Mouse (Mus musculus) liver, postnatal 0 days (tissue): ENCODE measurements at regions not wholly inside any gene's neighbourhood (a gene's known extent, or its start where the extent isn't known, plus 50 kb on each side); places are given as distances from the start of the nearest gene placed in this dataset.

Experiments
- ATAC-seq: fragments of 200-750 bp; cut with Nextera tagmentation; 2 replicates; pipeline ENCODE4 v1.8.0; 2017; ENCODE audit warnings: mild to moderate bottlenecking, moderate library complexity
- DNase-seq: peaks from one replicate; pipeline ENCODE4 v3.0.0-alpha.2; 2016
- H3K27ac ChIP-seq: fragments of 300-500 bp; sonication (generic); 2 replicates; pipeline ENCODE4 v1.5.1; 2014; ENCODE audit warnings: antibody characterized with exemption, moderate library complexity, mild to moderate bottlenecking, low read depth
- H3K27me3 ChIP-seq: fragments of 300-500 bp; sonication (generic); 2 replicates; pipeline ENCODE4 v1.6.1; 2014; ENCODE audit warnings: low read length, control low read depth, mixed read lengths; ENCODE audit not compliant: insufficient read depth
- H3K36me3 ChIP-seq: fragments of 300-500 bp; sonication (generic); replicated peaks from 2 replicates; pipeline ENCODE4 v1.6.1; 2014; ENCODE audit warnings: mild to moderate bottlenecking, control low read depth, low read length, moderate library complexity, mixed read lengths; ENCODE audit not compliant: insufficient read depth
- H3K4me1 ChIP-seq: fragments of 300-500 bp; sonication (generic); 2 replicates; pipeline ENCODE4 v1.6.1; 2014; ENCODE audit warnings: antibody characterized with exemption, mild to moderate bottlenecking, control low read depth; ENCODE audit not compliant: insufficient read depth
- H3K4me2 ChIP-seq: fragments of 300-500 bp; sonication (generic); 2 replicates; pipeline ENCODE4 v1.6.1; 2014; ENCODE audit warnings: low read depth, mild to moderate bottlenecking, low read length, moderate library complexity, mixed read lengths
- H3K4me3 ChIP-seq: fragments of 300-500 bp; sonication (generic); 2 replicates; pipeline ENCODE4 v1.5.1; 2014; ENCODE audit warnings: low read depth, low read length
- H3K9ac ChIP-seq: fragments of 300-500 bp; sonication (generic); replicated peaks from 2 replicates; pipeline ENCODE4 v1.6.1; 2014; ENCODE audit warnings: mild to moderate bottlenecking, moderate library complexity
- H3K9me3 ChIP-seq: fragments of 300-500 bp; sonication (generic); 2 replicates; pipeline ENCODE4 v1.6.1; 2016; ENCODE audit warnings: mild to moderate bottlenecking, control low read depth, low read length, mixed read lengths
- CTCF ChIP-seq: sonication (generic); IDR thresholded peaks from 2 replicates; pipeline ENCODE4 v1.5.1; 2016; ENCODE audit warnings: antibody characterized with exemption, low read depth
- EP300 ChIP-seq: IDR thresholded peaks from 2 replicates; pipeline ENCODE4 v1.6.1; 2016; ENCODE audit warnings: antibody characterized with exemption, low read depth, mild to moderate bottlenecking
- WGBS: fragments of 180-500 bp; shearing (Covaris S2); extraction: QIAGEN DNeasy Blood & Tissue Kit; methylation state at CpG from one replicate; pipeline ENCODE4 v1.1.7; 2014; ENCODE audit not compliant: insufficient replicate concordance; 5-methylcytosine and 5-hydroxymethylcytosine counted together

DNA sequence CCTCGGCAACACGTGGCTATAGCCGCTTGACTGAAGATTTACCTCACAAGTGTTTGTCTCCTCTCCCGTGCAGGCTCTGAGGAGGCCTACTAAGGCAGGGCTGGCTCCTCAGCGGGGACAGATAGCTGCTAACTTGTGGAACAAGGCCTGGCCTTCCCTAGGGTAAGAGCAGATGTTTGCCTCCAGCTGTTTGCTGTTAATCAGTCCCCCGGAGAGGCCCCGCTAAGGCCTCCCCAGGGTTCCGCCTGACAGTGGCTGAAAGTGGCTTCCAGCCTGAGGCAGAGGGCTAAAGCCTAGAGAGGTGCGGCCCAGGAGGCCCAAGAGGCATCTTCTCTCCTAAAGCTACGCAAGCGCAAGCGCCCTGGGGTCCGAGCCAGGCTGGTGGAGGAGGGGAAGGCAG is 52.1 kb upstream of the Dlx4 start:
- TF ChIP-seq EP300 (no peak), CTCF (no peak)
- Histone ChIP-seq H3K27ac (no peak overlapping the region), H3K4me2 (no peak overlapping the region), H3K9me3 (no peaks in the 10 kb centered on the region), H3K4me1 (no peaks in the 10 kb centered on the region), H3K4me3 (no peak overlapping the region), H3K9ac (no peak overlapping the region), H3K27me3 (peaks cover 33% of the 10 kb centered on the region), H3K36me3 (no peaks in the 10 kb centered on the region)
- 49% methylated on average over 13 of the region's 13 CpGs for WGBS
- no peak for DNase-seq
- no peak for ATAC-seq

DNA sequence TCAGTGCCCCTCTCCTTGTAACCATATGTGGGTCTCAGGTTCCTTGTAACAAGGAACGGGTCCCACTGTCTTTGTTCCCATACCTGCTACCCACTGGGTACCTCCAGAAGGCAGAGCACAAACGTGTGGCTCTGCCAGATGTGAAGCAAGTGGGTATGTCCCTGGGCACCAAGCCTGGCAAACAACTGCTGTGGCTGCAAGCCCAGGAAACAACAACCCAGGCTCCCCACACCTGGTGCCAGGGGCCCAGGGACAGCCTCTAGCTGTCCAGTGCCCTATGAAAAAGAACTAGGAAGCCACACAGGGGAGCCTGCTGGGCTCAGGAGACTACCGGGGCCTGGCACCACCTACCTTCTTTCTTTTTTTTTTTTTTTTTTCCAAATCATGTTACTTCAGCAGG is 54.9 kb upstream of the Dlx4 start:
- DNase-seq, result no peak
- no peak for ATAC-seq
- H3K4me2 ChIP-seq, result no peak overlapping the region
- peaks cover 40% of the 10 kb centered on the region for H3K27me3 ChIP-seq
- 63% methylated on average over 3 of the region's 3 CpGs for WGBS
- no peak overlapping the region for H3K27ac ChIP-seq
- H3K9ac ChIP-seq, result no peak overlapping the region
- H3K36me3 ChIP-seq, result no peaks in the 10 kb centered on the region
- no peaks in the 10 kb centered on the region for H3K9me3 ChIP-seq
- TF ChIP-seq CTCF, result no peak
- no peak for TF ChIP-seq EP300
- no peak overlapping the region for H3K4me3 ChIP-seq
- H3K4me1 ChIP-seq, result no peaks in the 10 kb centered on the region

DNA sequence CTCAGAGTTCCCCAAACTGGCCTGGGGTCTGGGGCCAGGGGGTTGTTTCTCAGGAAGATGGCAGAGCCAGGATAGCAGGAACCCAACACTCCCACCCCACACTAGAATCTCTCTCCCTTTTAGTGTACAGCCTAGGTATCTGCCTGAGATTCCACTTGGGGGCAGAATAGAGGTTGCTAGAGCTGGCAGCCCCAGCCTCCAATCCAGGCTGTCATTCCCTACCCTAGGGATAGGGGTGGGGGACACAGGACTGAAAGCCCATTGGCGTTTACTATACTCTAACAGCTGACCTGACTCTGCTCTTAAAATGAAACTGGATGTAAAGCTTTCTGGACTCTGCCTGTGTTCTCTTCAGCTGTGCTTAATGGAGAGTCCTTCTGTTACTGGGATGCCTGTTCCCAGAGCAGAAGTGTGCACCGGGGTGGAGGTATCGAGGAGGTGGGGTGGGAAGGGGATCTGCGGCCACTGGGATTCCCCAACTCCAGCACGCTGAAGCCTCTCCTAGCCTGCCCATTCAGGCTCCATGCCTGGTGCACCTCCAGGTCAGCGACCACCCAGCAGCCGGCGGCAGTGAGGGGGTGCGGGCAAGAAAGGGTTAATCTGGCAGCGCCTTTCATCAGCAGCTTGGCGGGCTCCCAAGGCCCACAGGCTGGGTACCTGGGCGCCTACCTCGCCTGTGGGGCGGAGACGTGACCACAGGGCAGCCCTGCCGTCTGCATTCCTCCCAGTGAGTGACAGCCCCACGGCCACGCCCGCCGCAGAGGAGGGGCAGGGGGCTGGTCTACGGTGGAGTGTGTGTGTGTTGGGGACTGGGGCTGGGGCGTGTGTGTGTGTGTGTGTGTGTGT is 50.9 kb upstream of the Tac4 start:
- 8% methylated on average over 19 of the region's 22 CpGs for WGBS
- H3K9ac ChIP-seq, result no peak overlapping the region
- no peak for TF ChIP-seq CTCF
- TF ChIP-seq EP300, result no peak
- no peaks in the 10 kb centered on the region for H3K9me3 ChIP-seq
- no peak overlapping the region for H3K4me3 ChIP-seq
- peak; percentile 94 for ATAC-seq
- H3K27ac ChIP-seq, result no peak overlapping the region
- no peaks in the 10 kb centered on the region for H3K36me3 ChIP-seq
- H3K4me2 ChIP-seq, result peak overlapping the region; percentile 47
- peak; percentile 71 for DNase-seq
- peaks cover 4% of the 10 kb centered on the region; the same call in 1 of the 2 replicates for H3K4me1 ChIP-seq
- H3K27me3 ChIP-seq, result 0 out of 2 replicates have a peak, but pooled peaks cover 6% of the 10 kb centered on the region

DNA sequence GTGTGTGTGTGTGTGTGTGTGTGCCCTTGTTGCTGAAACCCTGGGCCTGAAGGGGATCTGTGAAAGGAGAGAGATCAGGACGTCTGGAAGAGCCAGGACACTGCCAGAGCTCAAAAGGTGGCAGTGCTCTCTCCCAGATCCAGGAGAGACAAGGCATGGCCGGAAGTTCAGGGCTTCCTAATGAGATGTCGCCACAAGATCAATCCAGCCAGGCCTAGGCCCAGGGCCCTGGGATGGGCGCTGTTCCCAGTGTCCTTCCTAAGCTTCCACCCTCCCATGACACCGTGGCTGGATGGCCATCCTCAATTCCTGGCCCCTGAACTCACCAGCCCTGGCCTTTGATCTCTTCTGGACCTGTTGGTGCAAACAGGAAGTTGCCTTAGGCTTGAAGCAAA is 50.3 kb upstream of the Tac4 start:
- Histone ChIP-seq H3K27ac (no peak overlapping the region), H3K4me1 (peaks cover 4% of the 10 kb centered on the region; the same call in 1 of the 2 replicates), H3K9me3 (no peaks in the 10 kb centered on the region), H3K4me3 (no peak overlapping the region), H3K4me2 (peak overlapping the region; percentile 47; the same call in 1 of the 2 replicates), H3K36me3 (no peaks in the 10 kb centered on the region), H3K27me3 (0 out of 2 replicates have a peak, but pooled peaks cover 10% of the 10 kb centered on the region), H3K9ac (no peak overlapping the region)
- 35% methylated on average over 5 of the region's 5 CpGs for WGBS
- ATAC-seq, result peak; percentile 61; the same call in 1 of the 2 replicates
- DNase-seq, result no peak
- TF ChIP-seq CTCF, result no peak
- TF ChIP-seq EP300, result no peak
